Mouse (Mus musculus): ENCODE results near the gene Tpst2. TPM values are rescaled to one million over a fixed set of nuclear protein-coding genes. Genes with fewer than 3 reads are reported as not detected.

Tpst2 gene
- total and polyA plus RNA-seq, 2 experiments, result 27.7 to 35.7 TPM

DNA sequence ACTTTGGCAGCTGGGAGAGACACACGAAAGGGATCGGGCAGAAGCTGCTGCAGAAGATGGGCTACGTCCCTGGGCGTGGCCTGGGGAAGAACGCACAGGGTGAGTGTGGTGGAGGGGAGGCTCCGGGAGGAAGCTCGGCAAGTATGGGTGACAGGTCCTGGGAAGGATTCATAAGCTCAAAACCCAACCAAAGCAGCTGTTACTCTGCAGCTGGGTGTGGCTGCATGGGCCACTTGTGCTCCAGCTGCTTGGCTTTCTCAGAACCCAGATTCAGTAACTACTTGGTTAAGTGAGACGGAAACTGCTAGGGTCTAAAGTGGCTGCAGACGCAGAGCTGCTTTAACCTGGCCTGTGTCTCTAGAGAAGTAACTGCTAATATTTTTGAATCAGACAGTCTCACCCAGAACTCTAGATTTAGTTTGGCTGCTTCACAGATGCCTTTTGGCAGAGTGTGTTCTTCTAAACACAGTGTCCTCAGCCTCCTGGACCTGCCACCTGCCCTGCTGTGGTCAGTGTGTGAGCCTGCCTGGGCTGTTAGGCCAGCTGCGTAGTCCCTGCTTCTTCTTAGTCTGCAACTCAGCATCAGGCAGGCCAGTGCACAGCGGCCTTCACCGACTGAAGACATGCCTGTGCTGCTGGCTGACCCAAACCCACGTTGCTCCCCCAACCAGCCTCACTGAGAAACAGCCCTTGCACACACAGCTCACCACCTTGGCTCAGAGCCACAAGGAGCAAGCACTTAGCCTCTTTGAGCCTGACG is 53.5 kb downstream of the Tpst2 start:
- H3K4me1 ChIP-seq (ENCODE audit: control insufficient read depth, insufficient read depth, low read length), result peaks cover 5% of the 10 kb centered on the region
- H3K27ac ChIP-seq (replicated peaks; ENCODE audit: insufficient read depth, low read depth, low read length), result no peak overlapping the region
- no peaks in the 10 kb centered on the region for H3K27me3 ChIP-seq (ENCODE audit: control insufficient read depth, insufficient read depth, low read length)
- H3K36me3 ChIP-seq (ENCODE audit: control insufficient read depth, insufficient read depth, low read length), result peaks cover 20% of the 10 kb centered on the region
- TF ChIP-seq CTCF (IDR thresholded peaks at IDR 0.05; ENCODE audit: low read depth, low read length), result no peak
- no peak for TF ChIP-seq POLR2A (IDR thresholded peaks at IDR 0.05; ENCODE audit: extremely low read depth, insufficient read depth, low read length)
- no peak for DNase-seq (ENCODE audit: extremely low read depth, low read depth, low spot score)
- peaks cover 9% of the 10 kb centered on the region; the same call in 1 of the 2 replicates for H3K79me2 ChIP-seq (ENCODE audit: control insufficient read depth, insufficient read depth, low read length)
- H3K4me3 ChIP-seq (ENCODE audit: insufficient read depth, low read depth, low read length), result no peak overlapping the region
- 94% methylated on average over 14 of the region's 14 CpGs for WGBS
- no peak overlapping the region for H3K9ac ChIP-seq (ENCODE audit: low read depth, low read length)

DNA sequence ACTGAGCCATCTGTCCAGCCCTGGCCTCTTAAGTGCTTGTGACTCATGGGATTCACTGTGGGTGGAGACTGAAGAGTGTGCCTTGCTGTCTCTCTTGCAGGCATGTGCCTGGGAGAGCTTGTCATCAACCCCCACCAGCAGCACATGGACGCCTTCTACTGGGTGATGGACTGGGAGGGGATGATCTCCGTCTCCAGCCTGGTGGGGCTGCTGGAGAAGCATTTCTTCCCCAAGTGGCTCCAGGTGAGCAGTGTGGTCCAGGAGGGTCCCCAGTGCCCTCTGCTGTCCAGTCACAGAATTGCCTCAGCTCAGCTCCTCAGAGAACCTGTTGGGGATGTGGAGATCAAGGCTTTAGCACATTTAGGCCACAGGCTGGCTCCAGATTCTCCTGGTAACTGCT is 59.0 kb downstream of the Tpst2 start:
- 58% methylated on average over 2 of the region's 2 CpGs for WGBS
- TF ChIP-seq CTCF (IDR thresholded peaks at IDR 0.05; ENCODE audit: low read depth, low read length) (peak; percentile 87), POLR2A (IDR thresholded peaks at IDR 0.05; ENCODE audit: extremely low read depth, insufficient read depth, low read length) (no peak)
- Histone ChIP-seq H3K36me3 (ENCODE audit: control insufficient read depth, insufficient read depth, low read length) (peaks cover 26% of the 10 kb centered on the region), H3K27me3 (ENCODE audit: control insufficient read depth, insufficient read depth, low read length) (no peaks in the 10 kb centered on the region), H3K4me1 (ENCODE audit: control insufficient read depth, insufficient read depth, low read length) (no peaks in the 10 kb centered on the region), H3K9ac (ENCODE audit: low read depth, low read length) (no peak overlapping the region), H3K79me2 (ENCODE audit: control insufficient read depth, insufficient read depth, low read length) (no peaks in the 10 kb centered on the region), H3K27ac (replicated peaks; ENCODE audit: insufficient read depth, low read depth, low read length) (no peak overlapping the region), H3K4me3 (ENCODE audit: insufficient read depth, low read depth, low read length) (no peak overlapping the region)
- no peak for DNase-seq (ENCODE audit: extremely low read depth, low read depth, low spot score)

DNA sequence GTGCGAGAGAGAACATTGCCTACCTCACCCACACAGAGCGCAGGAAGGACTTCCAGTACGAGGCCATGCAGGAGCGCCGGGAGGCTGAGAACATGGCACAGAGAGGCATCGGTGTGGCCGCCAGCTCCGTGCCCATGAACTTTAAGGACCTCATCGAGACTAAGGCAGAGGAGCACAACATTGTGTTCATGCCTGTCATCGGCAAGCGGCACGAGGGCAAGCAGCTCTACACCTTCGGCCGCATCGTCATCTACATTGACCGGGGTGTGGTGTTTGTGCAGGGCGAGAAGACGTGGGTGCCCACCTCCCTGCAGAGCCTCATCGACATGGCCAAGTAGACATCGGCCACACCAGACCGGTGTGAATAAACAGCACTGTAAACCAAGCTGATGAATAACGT is 60.5 kb downstream of the Tpst2 start:
- no peak for DNase-seq (ENCODE audit: extremely low read depth, low read depth, low spot score)
- TF ChIP-seq POLR2A (IDR thresholded peaks at IDR 0.05; ENCODE audit: extremely low read depth, insufficient read depth, low read length) (no peak), CTCF (IDR thresholded peaks at IDR 0.05; ENCODE audit: low read depth, low read length) (no peak)
- 94% methylated on average over 22 of the region's 22 CpGs for WGBS
- Histone ChIP-seq H3K36me3 (ENCODE audit: control insufficient read depth, insufficient read depth, low read length) (peaks cover 20% of the 10 kb centered on the region; the same call in 1 of the 2 replicates), H3K27me3 (ENCODE audit: control insufficient read depth, insufficient read depth, low read length) (no peaks in the 10 kb centered on the region), H3K9ac (ENCODE audit: low read depth, low read length) (no peak overlapping the region), H3K4me3 (ENCODE audit: insufficient read depth, low read depth, low read length) (no peak overlapping the region), H3K4me1 (ENCODE audit: control insufficient read depth, insufficient read depth, low read length) (0 out of 2 replicates have a peak, but pooled peaks cover 2% of the 10 kb centered on the region), H3K79me2 (ENCODE audit: control insufficient read depth, insufficient read depth, low read length) (no peaks in the 10 kb centered on the region), H3K27ac (replicated peaks; ENCODE audit: insufficient read depth, low read depth, low read length) (no peak overlapping the region)

DNA sequence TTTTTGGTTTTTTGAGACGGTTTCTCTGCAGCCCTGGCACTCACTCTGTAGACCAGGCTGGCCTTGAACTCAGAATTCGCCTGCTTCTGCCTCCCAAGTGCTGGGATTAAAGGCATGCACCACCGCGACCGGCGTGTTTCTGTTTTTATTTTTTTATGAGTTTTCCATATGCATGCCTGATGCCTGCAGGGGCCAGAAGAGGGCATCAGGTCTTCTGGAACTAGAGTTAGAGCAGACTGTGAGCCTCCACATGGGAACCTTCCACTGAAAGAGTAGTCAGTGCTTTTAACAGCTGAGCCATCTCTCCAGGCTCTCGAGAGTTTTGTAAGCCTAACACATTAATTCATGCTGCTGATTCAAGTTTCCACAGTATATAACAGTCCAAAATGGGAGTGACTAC is 62.7 kb downstream of the Tpst2 start:
- Histone ChIP-seq H3K27me3 (ENCODE audit: control insufficient read depth, insufficient read depth, low read length) (no peaks in the 10 kb centered on the region), H3K27ac (replicated peaks; ENCODE audit: insufficient read depth, low read depth, low read length) (no peak overlapping the region), H3K4me1 (ENCODE audit: control insufficient read depth, insufficient read depth, low read length) (peaks cover 5% of the 10 kb centered on the region; the same call in 1 of the 2 replicates), H3K4me3 (ENCODE audit: insufficient read depth, low read depth, low read length) (no peak overlapping the region), H3K79me2 (ENCODE audit: control insufficient read depth, insufficient read depth, low read length) (no peaks in the 10 kb centered on the region), H3K9ac (ENCODE audit: low read depth, low read length) (no peak overlapping the region), H3K36me3 (ENCODE audit: control insufficient read depth, insufficient read depth, low read length) (peaks cover 15% of the 10 kb centered on the region; the same call in 1 of the 2 replicates)
- WGBS, result 77% methylated on average over 7 of the region's 7 CpGs
- TF ChIP-seq POLR2A (IDR thresholded peaks at IDR 0.05; ENCODE audit: extremely low read depth, insufficient read depth, low read length) (no peak), CTCF (IDR thresholded peaks at IDR 0.05; ENCODE audit: low read depth, low read length) (no peak)
- no peak for DNase-seq (ENCODE audit: extremely low read depth, low read depth, low spot score)

DNA sequence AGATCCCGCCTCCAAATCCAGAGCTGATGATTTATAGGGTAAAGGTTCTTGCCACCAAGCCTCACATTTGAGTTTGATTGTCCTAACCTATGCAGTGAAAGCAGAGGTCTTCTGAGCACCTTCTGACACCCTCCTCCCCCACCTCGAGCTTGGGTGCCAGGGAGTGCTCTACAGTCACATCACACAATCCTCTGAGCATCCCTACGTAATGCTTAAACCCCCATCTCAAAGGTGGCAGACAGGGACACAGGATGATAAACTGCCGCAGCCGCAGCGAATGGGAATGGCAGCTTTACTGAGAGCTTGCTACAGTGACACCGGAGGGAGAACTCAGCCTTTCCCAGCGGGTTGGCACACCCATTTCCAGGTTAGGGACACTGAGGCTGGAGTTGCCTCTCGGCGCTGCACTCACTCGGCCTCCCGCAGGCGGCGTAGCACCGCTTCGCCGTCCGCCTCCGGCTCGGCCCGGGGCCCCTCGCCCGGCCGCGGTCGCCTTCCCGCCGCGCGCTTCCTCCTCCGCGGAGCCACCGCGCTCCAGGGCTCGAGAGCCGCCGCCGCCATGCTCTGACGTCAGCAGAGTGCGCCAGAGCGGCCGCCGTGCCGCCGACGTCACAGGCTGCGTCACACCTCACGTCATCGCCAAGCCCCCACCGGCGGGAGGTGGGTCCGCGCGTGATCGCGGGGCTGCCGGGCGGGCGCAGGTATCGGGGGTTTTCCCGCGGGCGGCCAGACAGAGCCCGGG is 66.1 kb downstream of the Tpst2 start, which contains the start of the genes Srrd and Hps4:
TSS of gene Srrd (minus strand) at position 578 of the 742 bp plus-strand sequence.
TSS of gene Hps4 (plus strand) at position 621 of the 742 bp plus-strand sequence.
- peak; percentile 39; the same call in 1 of the 2 replicates for TF ChIP-seq POLR2A (IDR thresholded peaks at IDR 0.05; ENCODE audit: extremely low read depth, insufficient read depth, low read length)
- TF ChIP-seq CTCF (IDR thresholded peaks at IDR 0.05; ENCODE audit: low read depth, low read length), result no peak
- Histone ChIP-seq H3K4me1 (ENCODE audit: control insufficient read depth, insufficient read depth, low read length) (peaks cover 12% of the 10 kb centered on the region), H3K4me3 (ENCODE audit: insufficient read depth, low read depth, low read length) (peak within 1 kb of the TSS; percentile 78), H3K27me3 (ENCODE audit: control insufficient read depth, insufficient read depth, low read length) (no peaks in the 10 kb centered on the region), H3K9ac (ENCODE audit: low read depth, low read length) (peak within 1 kb of the TSS; percentile 84), H3K36me3 (ENCODE audit: control insufficient read depth, insufficient read depth, low read length) (no peaks in the 10 kb centered on the region; the same call in 1 of the 2 replicates), H3K27ac (replicated peaks; ENCODE audit: insufficient read depth, low read depth, low read length) (peak within 1 kb of the TSS; percentile 86), H3K79me2 (ENCODE audit: control insufficient read depth, insufficient read depth, low read length) (no peaks in the 10 kb centered on the region)
- no peak for DNase-seq (ENCODE audit: extremely low read depth, low read depth, low spot score)
- 2% methylated on average over 64 of the region's 64 CpGs for WGBS

Measured in liver, adult 2 months (tissue).